Mouse (Mus musculus) heart, postnatal 4 days (tissue): ENCODE results near the gene Hsd3b2. TPM values are rescaled to one million over a fixed set of nuclear protein-coding genes. Genes with fewer than 3 reads are reported as not detected.
"Not testable (repeated sequence)": the region's sequence is repeated elsewhere in the genome, so short reads cannot be mapped to it uniquely, and the experiment has no call there.

Experiments used
- DNase-seq: peaks from one replicate; pipeline ENCODE4 v3.0.0; 2021
- total RNA-seq, 2 experiments: library from RNA; stranded (reverse); gene quantifications; 2 replicates each; pipeline ENCODE4 v1.2.3; 2021

The Hsd3b2 gene
- not detected for total RNA-seq

DNA sequence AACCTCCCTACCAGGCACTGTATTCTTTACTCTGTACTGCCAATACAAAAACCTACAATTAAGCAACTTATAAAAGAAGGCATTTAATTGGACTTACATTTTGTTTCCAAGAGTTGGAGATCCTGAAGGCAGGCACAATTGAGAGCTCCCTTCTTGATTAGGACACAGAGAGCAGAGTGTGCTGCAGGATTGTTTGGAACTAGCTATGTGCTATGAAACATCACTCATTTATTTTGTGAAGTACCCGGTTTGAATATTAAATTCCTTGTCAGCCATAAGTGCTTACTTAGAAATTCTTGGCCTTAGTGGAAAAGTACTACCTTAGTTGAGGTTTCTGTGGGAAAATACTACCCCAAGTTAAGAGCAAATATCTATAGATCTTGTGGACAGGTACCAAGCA, at the start of gene Hsd3b2:
Gene Hsd3b2 (minus strand): TSS at position 168 of the 400 bp plus-strand sequence.
- DNase-seq: no peak

GRCm38 (mm10) chr3:98764155-98764554, 39.8 kb upstream of the Hsd3b2 start:
- peak; percentile 7 for DNase-seq

DNA sequence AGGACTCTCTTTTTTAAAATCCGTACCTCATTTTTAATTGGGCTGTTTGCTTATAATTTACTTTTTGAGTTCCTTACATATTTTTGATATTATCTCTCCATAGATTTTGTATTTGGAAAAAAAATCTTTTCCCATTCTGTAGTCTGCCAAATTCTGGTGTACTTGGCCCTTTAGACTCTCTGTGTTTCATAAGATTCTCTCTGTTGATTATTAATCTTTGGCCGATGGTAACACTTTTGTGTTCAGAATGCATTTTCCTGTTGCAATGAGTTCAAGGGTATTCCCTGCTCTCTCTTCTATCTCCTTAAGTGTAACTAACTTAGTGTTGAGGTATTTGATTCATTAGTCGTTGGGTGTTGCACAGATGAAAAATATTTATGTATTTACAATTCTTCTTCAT, 32.5 kb upstream of the Hsd3b2 start:
- no peak for DNase-seq

- no peak for DNase-seq
These were observed 27.8 kb upstream of the Hsd3b2 start for GRCm38 (mm10) chr3:98752171-98752570.

DNA sequence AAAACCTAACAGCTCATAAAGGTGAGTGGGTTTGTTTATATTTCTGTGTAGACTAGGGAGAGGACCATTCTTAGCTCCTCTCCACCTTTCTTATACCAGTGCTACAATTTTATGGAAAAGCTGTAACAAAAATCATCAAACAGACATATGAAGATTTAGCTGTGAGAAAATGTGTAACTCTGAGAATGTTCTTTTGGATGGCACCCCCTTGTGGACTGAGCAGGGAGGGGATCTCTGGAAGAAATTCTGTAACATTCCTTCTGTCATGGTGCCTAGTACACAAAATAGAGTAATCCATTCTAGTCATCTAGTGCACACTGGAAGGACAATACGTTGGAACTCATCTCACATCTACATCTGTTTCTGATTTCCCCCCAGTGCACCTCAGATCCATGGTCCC, 16.7 kb upstream of the Hsd3b2 start:
- not testable (repeated sequence) for DNase-seq

GRCm38 (mm10) chr3:98734340-98734739, 10.0 kb upstream of the Hsd3b2 start:
- no peak for DNase-seq

GRCm38 (mm10) chr3:98733724-98734123, 9.4 kb upstream of the Hsd3b2 start:
- no peak for DNase-seq

DNA sequence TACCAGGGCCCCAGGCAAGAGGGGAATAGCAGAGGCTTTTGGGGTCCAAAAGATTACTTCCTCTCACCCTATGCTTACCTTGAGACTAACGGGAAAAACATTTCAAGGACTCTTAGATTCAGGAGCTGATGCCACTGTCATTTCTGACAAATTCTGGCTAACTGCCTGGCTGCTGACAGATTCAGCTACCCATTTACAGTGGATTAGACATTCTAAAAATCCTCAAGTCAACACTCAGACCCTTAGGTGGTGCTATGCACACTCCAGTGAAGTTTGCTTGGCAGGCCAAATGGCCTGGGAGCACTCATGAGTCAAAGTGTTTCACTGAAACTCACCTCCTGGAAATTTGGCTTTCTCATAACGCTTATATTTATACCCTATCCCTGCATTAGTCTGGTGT, 1.9 kb upstream of the Hsd3b2 start:
- DNase-seq: no peak

DNA sequence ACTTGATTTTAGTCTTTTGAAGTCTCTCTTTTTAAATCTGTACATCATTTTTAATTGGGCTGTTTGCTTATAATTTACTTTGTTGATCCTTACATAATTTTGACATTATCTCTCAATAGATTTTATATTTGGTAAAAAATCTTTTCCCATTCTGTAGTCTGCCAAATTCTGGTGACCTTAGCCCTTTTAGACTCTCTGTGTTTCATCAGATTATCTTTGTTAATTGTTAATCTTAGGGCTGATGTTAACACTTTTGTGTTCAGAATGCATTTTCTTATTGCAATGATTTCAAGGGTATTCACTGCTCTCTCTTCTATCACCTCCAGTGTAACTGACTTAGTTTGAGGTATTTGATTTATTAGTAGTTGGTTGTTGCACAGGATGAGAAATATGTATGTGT, 3.6 kb downstream of the Hsd3b2 start:
- no peak for DNase-seq

DNA sequence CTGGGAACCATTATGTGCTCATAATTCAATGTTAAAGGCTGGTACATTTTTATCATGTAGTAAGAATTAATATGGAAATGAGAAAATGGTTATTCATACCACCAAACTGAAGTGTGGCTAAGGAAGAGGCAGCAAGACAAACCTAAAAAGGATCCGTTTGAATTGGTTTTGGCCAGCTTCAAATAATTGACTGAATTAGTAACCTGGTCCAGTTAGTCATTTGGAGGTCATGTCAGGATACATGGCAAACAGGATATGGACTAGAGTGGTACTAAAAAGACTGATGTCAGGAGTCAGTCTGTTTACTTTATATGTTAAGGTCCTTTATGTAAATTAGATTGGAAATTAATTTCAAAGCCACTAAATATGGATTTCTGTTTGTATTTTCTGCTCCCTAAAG, 41.9 kb downstream of the Hsd3b2 start:
- DNase-seq: no peak

DNA sequence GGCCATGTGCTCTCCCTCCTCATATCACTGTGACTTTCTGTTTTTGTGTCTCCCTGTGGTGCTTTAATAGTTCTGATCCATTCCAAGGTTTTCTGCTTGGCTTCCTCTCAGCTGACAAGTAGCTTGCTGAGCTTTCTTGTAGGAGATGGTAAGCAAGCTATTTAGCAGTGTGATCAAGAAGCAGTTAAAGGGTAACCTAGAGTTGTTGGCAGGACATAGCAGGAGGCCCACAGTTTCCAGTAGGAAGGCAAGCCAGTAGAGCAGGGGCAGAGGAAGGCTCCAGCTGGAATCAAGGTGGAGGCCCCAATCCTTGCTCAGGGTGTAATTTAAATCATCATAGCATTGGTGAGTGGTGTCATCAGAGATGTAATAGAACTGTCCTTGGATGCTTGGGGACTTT, 43.6 kb downstream of the Hsd3b2 start:
- no peak for DNase-seq

Other genes with a start within 250 kb of the Hsd3b2 start
- gene Hsd3b4, start 214.0 kb downstream of the Hsd3b2 start, total RNA-seq: not detected
- gene Gm10681, start 135.7 kb downstream of the Hsd3b2 start, total RNA-seq: not detected
- gene Hsd3b5, start 94.3 kb downstream of the Hsd3b2 start, total RNA-seq: not detected
- not detected for gene Hsd3b3, start 38.6 kb upstream of the Hsd3b2 start, total RNA-seq
- gene Hsd3b6, start 89.9 kb upstream of the Hsd3b2 start, total RNA-seq: not detected
- not detected for gene Hsd3b1, start 135.3 kb upstream of the Hsd3b2 start, total RNA-seq
- gene Hao2, start 168.7 kb upstream of the Hsd3b2 start, total RNA-seq: not detected